Mouse (Mus musculus): ENCODE measurements around the gene Nfic. TPM values are rescaled to one million over a fixed set of nuclear protein-coding genes. Genes with fewer than 3 reads are reported as not detected.

Nfic gene
- polyA plus RNA-seq, 1 experiment from 2014 or later = 8.7 TPM

DNA sequence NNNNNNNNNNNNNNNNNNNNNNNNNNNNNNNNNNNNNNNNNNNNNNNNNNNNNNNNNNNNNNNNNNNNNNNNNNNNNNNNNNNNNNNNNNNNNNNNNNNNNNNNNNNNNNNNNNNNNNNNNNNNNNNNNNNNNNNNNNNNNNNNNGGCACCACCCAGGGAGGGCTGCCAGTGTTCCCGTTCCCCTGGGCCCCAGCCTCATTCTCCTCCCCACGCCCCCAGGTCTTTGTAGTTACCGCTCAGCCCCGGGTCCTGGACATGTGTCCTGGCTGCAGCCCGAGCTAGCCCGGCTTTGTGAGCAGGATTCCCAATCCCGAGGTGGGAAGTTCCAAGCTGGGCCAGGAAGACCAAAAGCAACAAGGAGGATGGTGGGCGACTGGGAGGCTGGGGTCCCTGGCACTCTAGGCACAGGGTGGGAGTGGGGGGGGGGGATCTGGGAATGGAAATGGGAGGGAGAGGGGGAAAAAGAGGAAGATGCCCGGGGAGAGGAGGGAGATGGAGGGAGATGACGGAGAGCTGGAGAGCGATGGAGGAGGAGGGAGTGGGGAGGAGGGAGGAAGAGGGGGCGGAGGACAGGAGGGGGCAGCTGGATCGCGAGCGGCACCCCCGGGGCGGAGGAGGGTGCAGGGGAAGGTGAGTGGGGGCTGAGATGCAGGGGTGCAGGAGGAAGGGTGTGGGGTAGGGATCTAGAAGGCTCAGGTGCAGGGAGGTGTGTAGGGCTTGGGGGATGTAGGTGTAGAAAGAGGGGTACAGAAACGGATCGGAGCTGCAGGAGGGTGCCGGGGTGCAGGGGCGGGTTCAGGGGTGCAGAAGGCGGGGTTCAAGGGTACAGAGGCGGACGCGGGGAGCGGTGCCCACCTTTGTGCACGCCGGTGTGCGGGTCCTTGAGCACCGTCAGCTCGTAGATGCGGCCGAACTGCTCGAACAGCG, 26.4 kb upstream of the Nfic start:
- Histone ChIP-seq H3K4me1 (peaks cover 49% of the 10 kb centered on the region), H3K36me3 (peaks cover 10% of the 10 kb centered on the region), H3K4me3 (peak overlapping the region; percentile 59), H3K9me3 (replicated peaks) (no peaks in the 10 kb centered on the region), H3K27me3 (ENCODE audit: low read depth, poor library complexity, severe bottlenecking) (peaks cover 55% of the 10 kb centered on the region), H3K27ac (replicated peaks) (peak overlapping the region; percentile 80)
- DNase-seq (ENCODE audit: low spot score) = no peak
- 2% methylated on average over 35 of the region's 35 CpGs for WGBS

DNA sequence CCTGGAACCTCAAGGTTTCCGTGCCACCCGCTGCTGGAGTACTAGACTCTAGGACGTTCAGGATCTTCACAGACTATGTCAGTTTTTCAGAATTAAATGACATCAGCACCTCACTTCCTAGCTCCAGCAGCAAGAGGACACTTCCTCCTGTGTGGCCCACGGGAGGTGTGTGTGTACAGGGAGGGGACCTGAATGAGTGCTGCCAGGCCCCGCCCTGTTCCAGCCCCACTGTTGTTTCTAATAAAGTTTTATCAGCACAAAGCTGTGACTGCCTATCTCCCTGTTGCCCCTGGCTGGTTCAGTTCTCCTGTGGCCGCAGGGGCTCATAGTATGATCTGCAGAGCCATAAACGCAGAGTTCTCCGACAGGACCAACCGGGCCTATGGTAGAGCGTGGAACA, 19.0 kb upstream of the Nfic start:
- no peak for DNase-seq (ENCODE audit: low spot score)
- no peaks in the 10 kb centered on the region for H3K36me3 ChIP-seq
- peaks cover 44% of the 10 kb centered on the region for H3K4me1 ChIP-seq
- 88% methylated on average over 10 of the region's 10 CpGs for WGBS
- peak overlapping the region; percentile 87; the same call in 1 of the 2 replicates for H3K27ac ChIP-seq (replicated peaks)
- H3K4me3 ChIP-seq = no peak overlapping the region
- no peaks in the 10 kb centered on the region for H3K9me3 ChIP-seq (replicated peaks)
- peaks cover 92% of the 10 kb centered on the region for H3K27me3 ChIP-seq (ENCODE audit: low read depth, poor library complexity, severe bottlenecking)

- Histone ChIP-seq H3K9me3 (replicated peaks) (no peaks in the 10 kb centered on the region), H3K27ac (replicated peaks) (peak overlapping the region; percentile 87), H3K4me1 (peaks cover 44% of the 10 kb centered on the region), H3K4me3 (peak overlapping the region; percentile 56), H3K36me3 (no peaks in the 10 kb centered on the region), H3K27me3 (ENCODE audit: low read depth, poor library complexity, severe bottlenecking) (peaks cover 93% of the 10 kb centered on the region)
- under 1% methylated on average over 22 of the region's 22 CpGs for WGBS
- DNase-seq (ENCODE audit: low spot score) = peak; percentile 86
These were observed 17.6 kb upstream of the Nfic start for GRCm38 (mm10) chr10:81473003-81473451.

DNA sequence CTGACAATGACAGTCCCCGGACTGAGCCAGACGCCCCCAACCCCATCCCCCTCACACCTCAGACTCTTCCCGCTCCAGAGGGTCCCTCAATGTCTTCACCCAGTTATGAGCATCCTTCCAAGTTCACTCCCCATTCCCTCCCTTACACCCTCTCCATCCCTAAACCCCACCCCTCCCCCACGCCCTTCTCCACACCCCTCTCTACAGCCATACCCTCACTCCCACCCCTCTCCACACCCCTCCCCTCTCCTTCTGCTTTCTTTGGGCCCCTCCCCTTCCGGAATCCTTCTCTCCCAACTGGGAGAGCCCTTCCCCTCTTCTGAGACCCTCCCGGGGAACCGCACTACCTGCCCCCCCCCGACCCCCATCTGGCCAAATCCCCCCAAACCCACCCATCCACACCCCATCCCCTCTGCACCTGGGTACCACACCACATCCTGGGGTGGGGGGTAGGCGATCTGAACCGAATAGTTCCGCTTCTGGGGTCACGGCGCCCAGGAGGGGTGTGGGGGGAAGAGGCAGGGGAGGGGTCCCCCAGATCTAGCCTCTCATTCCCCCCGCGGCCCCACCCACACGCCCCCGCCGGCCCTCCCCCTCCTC, 17.1 kb upstream of the Nfic start:
- peak overlapping the region; percentile 87 for H3K27ac ChIP-seq (replicated peaks)
- no peaks in the 10 kb centered on the region for H3K36me3 ChIP-seq
- WGBS = 7% methylated on average over 18 of the region's 18 CpGs
- DNase-seq (ENCODE audit: low spot score) = peak; percentile 45
- H3K27me3 ChIP-seq (ENCODE audit: low read depth, poor library complexity, severe bottlenecking) = peaks cover 93% of the 10 kb centered on the region
- H3K4me1 ChIP-seq = peaks cover 40% of the 10 kb centered on the region
- peak overlapping the region; percentile 56 for H3K4me3 ChIP-seq
- H3K9me3 ChIP-seq (replicated peaks) = no peaks in the 10 kb centered on the region

GRCm38 (mm10) chr10:81470454-81470853, 15.0 kb upstream of the Nfic start:
- H3K36me3 ChIP-seq = 0 out of 2 replicates have a peak, but pooled peaks cover 4% of the 10 kb centered on the region
- 0 out of 2 replicates have a peak overlapping the region, but pooled peaks have one; percentile 14 for H3K4me3 ChIP-seq
- H3K27ac ChIP-seq (replicated peaks) = no peak overlapping the region
- DNase-seq (ENCODE audit: low spot score) = no peak
- H3K9me3 ChIP-seq (replicated peaks) = no peaks in the 10 kb centered on the region
- H3K27me3 ChIP-seq (ENCODE audit: low read depth, poor library complexity, severe bottlenecking) = peaks cover 93% of the 10 kb centered on the region
- H3K4me1 ChIP-seq = peaks cover 43% of the 10 kb centered on the region
- WGBS = 63% methylated on average over 18 of the region's 18 CpGs

DNA sequence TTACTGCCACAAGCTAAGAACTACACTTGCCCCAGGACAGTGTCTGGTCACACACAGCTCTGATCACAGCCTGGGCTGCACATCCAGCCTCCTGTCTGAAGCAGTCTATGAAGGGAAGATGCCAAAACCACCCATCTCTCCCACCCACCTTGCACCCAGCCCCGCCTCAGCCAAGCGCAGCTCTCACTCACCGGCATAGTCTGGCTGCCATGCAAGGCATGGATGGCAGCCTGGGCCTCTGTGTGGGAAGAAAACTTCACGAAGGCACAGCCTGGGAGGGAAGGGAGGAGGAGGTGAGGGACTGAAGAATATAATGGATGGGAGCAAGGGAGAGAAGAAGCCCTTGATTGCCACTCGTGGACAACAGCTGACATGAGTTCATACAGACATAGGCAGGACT, 13.8 kb upstream of the Nfic start:
- Histone ChIP-seq H3K4me3 (no peak overlapping the region), H3K9me3 (replicated peaks) (no peaks in the 10 kb centered on the region), H3K27me3 (ENCODE audit: low read depth, poor library complexity, severe bottlenecking) (peaks cover 93% of the 10 kb centered on the region), H3K36me3 (0 out of 2 replicates have a peak, but pooled peaks cover 4% of the 10 kb centered on the region), H3K27ac (replicated peaks) (no peak overlapping the region), H3K4me1 (peaks cover 55% of the 10 kb centered on the region)
- DNase-seq (ENCODE audit: low spot score) = no peak
- WGBS = 86% methylated on average over 5 of the region's 5 CpGs

DNA sequence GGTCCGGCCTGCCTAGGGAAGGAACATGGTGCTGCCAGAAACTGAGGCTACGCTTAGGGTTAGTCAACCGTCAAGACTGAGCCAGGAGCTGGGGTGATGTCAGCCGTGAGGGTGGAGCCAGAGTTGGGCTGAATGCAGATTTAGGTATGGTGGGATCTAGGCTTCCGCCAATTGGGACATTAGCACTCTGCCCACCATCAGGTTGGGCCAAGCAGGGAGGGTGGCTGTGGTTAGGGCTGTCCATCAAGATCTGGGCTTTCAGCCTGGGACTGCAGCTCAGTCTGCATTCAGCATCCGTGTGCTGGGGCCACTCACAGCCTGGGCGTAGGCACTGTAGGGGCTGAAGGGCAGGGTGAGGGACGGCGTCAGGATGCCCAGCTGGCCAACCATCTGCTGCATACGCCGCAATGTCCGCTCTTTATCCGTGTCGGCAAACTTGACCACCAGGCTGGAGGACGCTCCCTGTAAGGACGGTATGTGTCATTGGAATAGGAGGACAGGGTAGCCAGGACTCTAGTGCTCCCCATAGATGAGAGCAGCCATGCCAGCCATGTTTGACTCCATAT, 12.3 kb upstream of the Nfic start:
- Histone ChIP-seq H3K4me3 (no peak overlapping the region), H3K9me3 (replicated peaks) (no peaks in the 10 kb centered on the region), H3K4me1 (peaks cover 48% of the 10 kb centered on the region), H3K27me3 (ENCODE audit: low read depth, poor library complexity, severe bottlenecking) (peaks cover 93% of the 10 kb centered on the region), H3K36me3 (0 out of 2 replicates have a peak, but pooled peaks cover 4% of the 10 kb centered on the region), H3K27ac (replicated peaks) (no peak overlapping the region)
- no peak for DNase-seq (ENCODE audit: low spot score)
- 85% methylated on average over 16 of the region's 16 CpGs for WGBS

- Histone ChIP-seq H3K4me3 (no peak overlapping the region), H3K4me1 (peaks cover 44% of the 10 kb centered on the region), H3K9me3 (replicated peaks) (no peaks in the 10 kb centered on the region), H3K27me3 (ENCODE audit: low read depth, poor library complexity, severe bottlenecking) (peaks cover 93% of the 10 kb centered on the region), H3K27ac (replicated peaks) (peak overlapping the region; percentile 49; the same call in 1 of the 2 replicates), H3K36me3 (0 out of 2 replicates have a peak, but pooled peaks cover 4% of the 10 kb centered on the region)
- DNase-seq (ENCODE audit: low spot score) = no peak
- WGBS = 76% methylated on average over 14 of the region's 14 CpGs
These were observed 11.4 kb upstream of the Nfic start for GRCm38 (mm10) chr10:81466881-81467280.

GRCm38 (mm10) chr10:81466066-81466465, 10.6 kb upstream of the Nfic start:
- Histone ChIP-seq H3K27me3 (ENCODE audit: low read depth, poor library complexity, severe bottlenecking) (peaks cover 93% of the 10 kb centered on the region), H3K36me3 (0 out of 2 replicates have a peak, but pooled peaks cover 4% of the 10 kb centered on the region), H3K4me1 (peaks cover 42% of the 10 kb centered on the region), H3K4me3 (no peak overlapping the region), H3K27ac (replicated peaks) (no peak overlapping the region), H3K9me3 (replicated peaks) (no peaks in the 10 kb centered on the region)
- WGBS = 78% methylated on average over 2 of the region's 2 CpGs
- no peak for DNase-seq (ENCODE audit: low spot score)

- Histone ChIP-seq H3K4me1 (peaks cover 42% of the 10 kb centered on the region), H3K36me3 (0 out of 2 replicates have a peak, but pooled peaks cover 4% of the 10 kb centered on the region), H3K9me3 (replicated peaks) (no peaks in the 10 kb centered on the region), H3K4me3 (no peak overlapping the region), H3K27ac (replicated peaks) (no peak overlapping the region), H3K27me3 (ENCODE audit: low read depth, poor library complexity, severe bottlenecking) (peaks cover 93% of the 10 kb centered on the region)
- DNase-seq (ENCODE audit: low spot score) = peak; percentile 20
- 2% methylated on average over 5 of the region's 5 CpGs for WGBS
These were observed 9.8 kb upstream of the Nfic start for GRCm38 (mm10) chr10:81465265-81465645.

DNA sequence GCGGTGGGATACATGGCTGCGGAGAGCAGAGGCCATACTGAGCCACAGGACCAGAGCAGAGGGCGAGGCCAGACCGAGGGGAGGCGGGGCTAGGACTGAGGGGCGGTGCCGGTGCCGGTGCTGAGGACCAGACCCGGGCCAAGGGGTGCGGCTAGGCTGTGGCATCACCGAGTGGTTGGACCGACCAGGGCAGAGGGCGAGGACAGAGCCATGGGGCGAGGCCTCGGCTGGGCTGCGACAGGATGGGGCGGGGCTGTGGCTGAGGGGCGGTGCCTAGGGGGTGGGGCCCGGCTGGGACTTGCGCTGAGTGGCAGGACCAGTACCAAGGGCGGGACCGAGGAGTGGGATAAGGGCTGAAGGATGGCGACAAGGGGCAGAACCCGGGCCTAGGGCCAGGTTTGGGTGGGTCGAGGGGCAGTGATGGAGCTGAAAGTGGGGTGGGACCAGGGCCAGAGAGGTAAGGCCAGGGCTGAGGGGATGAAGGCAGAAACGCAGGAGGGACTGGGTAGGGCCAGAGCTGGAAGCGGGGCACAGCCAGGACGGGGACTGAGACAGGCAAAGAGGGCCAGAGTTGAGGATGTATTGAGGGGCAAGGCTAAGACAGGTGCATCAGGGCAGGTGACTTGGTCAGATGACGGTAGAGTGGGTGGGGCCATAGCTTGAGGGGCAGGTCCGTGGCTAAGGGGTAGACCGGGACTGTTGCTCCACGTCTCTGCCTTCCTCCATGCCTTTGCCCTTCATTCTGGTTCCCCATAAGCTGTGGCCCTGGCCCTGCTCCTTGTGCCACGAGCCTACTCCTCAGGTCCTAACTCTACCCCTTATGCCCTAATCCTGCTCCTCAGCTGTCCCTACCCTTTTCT, 9.2 kb upstream of the Nfic start:
- WGBS = 2% methylated on average over 33 of the region's 33 CpGs
- DNase-seq (ENCODE audit: low spot score) = peak; percentile 88
- H3K27ac ChIP-seq (replicated peaks) = peak overlapping the region; percentile 75

DNA sequence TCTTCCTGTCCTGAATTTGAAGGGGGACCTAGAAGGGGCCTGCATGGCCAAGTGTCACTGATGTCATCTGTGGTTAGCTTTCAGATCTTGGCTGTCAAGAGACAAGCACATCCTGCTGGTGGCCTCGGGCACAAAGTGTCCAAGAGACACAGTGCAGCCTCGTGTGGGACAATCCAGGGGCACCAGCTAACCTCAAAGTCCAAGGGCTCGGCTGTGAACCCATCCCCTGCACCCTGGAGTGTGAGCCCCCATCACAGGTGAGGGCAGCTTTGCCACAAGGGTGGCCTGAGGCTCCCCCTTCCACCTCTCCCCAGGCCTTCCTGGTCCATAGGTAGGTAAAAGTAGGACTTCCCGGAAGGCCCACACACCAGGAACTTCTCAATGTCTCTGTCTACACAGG, 8.1 kb upstream of the Nfic start:
- 77% methylated on average over 4 of the region's 4 CpGs for WGBS
- Histone ChIP-seq H3K9me3 (replicated peaks) (no peaks in the 10 kb centered on the region), H3K4me1 (peaks cover 42% of the 10 kb centered on the region), H3K27me3 (ENCODE audit: low read depth, poor library complexity, severe bottlenecking) (peaks cover 100% of the 10 kb centered on the region), H3K27ac (replicated peaks) (no peak overlapping the region), H3K4me3 (peak overlapping the region; percentile 60), H3K36me3 (0 out of 2 replicates have a peak, but pooled peaks cover 4% of the 10 kb centered on the region)
- DNase-seq (ENCODE audit: low spot score) = no peak

More for the DNA sequence above, 9.2 kb upstream of the Nfic start:
- H3K36me3 ChIP-seq = 0 out of 2 replicates have a peak, but pooled peaks cover 4% of the 10 kb centered on the region
- peaks cover 99% of the 10 kb centered on the region for H3K27me3 ChIP-seq (ENCODE audit: low read depth, poor library complexity, severe bottlenecking)
- H3K4me3 ChIP-seq = peak overlapping the region; percentile 60
- peaks cover 42% of the 10 kb centered on the region for H3K4me1 ChIP-seq
- H3K9me3 ChIP-seq (replicated peaks) = no peaks in the 10 kb centered on the region
